Mouse (Mus musculus) layer of hippocampus, adult 9-10 months (tissue): ENCODE data around the gene 2210010C04Rik.

Experiments
- DNase-seq: peaks from one replicate; pipeline ENCODE4 v3.0.0; 2022; ENCODE audit warnings: low spot score

Gene 2210010C04Rik

DNA sequence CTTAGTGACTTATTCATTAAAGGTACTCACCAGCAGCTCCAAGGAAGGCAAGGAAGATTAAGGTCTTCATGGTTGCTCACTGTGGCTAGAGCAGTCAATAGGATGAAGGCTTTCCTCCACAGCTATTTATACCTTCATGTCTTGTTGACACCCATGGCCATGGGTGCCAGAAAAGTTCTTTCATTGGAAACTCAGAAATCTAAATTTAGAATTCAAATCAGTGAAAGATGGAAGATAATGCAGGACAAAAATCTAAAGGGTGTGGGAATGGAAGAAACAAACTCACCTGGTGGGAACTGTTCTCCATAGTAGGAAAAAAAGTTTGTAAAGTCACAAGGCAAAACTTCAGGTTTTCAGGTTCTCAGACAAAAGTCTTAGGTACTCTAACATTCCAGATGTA lies at the start of gene 2210010C04Rik:
Gene 2210010C04Rik, minus strand, starts transcription at position 101 of the 400 bp plus-strand sequence.
- no peak for DNase-seq

DNA sequence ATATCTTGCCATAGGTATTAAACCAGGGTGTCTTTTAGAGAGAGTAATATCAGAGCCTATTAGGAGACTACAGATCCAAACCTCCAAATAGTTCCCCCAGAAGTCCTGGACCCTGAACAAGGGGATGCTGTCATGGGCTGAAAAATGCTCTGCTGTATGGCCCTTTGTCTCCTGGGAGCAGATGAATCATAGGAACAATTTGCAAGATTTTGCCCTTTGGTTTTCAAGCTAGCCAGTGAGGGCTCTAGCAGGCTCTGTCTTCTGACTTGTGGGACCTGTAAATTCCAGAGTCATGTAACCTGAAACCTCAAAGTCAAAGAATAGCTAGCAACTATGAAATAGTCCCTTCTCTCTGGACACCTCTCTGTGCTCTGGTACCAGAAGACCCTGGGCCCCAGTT lies 44.8 kb upstream of the 2210010C04Rik start:
- no peak for DNase-seq

DNA sequence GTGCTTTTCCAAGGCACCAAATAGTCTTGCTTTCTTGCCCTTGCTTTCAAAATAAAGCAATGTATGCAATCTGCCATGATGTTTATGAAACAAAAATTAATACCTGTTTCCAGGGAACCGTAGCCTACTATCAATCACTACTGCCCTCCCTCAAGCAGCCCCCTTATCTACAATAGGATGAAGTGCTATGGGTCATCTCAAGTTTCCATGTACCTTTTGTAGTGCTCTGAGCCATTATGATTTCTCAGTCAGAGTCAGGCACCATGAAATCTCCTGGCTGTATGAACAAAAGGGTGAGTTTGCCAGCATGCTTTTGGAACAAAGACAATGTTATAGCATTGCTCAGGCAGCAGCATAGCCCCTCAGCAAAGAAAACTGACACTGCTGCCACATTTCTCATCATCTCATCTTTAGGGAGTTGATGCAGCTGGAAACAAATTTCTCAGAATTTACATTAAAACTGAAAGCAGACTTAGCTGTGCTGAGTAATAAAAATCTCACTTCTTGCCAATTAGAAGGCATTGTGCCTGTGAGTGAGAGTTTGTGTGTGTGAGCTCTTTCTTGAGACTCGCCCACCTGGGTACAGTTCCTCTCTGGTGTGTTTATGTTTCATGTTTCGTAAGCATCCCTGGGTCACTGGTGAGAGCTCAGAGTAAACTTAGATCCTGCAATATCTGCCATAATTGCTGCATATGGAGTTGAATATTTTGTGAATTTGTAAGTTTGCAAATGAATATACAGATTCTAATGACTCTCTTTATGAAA lies 43.4 kb upstream of the 2210010C04Rik start:
- DNase-seq: no peak

DNA sequence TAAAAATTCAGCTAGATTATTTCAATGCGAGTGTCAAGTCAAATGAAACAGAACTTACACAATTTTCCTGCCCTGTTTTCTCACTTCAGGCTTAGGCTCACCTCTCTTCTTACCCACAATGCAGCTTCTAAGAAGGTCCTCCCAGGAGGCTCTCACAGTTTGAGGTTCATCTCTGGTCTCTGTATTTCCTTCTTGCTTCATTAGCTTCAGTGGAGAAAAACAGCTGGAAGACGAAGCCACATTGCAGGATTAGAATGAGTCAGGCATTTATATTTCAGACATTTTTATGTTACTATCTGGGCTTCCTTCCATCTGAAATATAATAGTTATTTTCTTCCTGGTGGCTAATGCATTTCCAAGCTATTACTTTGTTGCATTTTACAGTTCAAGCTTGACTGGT lies 40.4 kb upstream of the 2210010C04Rik start:
- DNase-seq: no peak

DNA sequence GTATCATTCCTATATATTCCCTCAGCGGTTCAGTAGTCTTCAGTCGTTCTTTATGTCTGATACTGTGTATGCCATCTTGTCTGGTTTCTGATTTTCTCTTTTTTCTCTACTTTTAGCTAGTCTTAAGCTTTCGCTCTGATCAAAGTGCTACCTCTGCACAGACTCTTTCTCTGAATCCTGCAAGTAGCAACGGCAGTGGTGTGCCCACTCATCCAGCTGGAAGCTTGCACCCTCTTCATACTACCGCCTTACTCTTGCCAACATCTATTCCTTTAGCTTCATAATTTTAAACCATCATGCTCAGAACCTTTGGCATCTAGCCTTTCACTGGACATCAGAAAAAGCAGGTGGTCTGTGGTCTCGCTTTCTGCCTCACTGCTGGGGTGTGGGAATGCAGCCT lies 28.0 kb upstream of the 2210010C04Rik start:
- DNase-seq: no peak

DNA sequence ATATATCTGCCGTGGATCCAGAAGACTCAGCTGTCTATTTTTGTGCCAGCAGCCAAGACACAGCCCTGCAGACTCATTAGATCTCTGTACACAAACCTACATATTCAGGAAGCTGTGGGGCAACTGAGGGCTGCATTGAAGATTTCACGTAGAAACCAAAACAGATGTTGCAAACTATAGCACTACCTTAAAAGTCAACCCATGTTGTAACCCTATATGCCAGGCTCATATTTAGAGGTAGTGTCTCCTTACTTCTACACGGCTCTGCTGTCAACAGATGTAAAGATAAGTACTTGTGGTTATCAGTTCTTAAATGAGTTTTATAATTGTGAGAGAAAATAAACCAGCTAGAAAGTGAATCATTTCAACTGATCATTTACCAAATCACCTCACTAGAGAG lies 27.4 kb upstream of the 2210010C04Rik start:
- DNase-seq: no peak

DNA sequence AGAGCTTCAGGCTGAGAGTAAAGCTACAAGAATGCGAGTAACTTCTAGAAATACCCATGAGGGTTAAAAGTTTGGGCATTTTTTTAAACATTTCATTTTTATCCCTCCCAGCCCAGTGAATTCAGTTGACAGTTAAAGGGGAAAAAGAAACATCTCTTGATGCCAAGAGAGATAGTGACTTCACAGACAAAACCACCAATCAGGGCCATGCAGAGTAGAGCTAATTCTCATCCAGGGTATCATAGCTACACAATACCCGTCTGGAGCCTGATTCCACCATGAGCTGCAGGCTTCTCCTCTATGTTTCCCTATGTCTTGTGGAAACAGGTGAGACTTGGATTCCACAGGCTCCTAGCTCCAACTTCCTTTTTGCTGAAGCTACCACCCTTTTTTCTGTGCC lies 26.8 kb upstream of the 2210010C04Rik start:
- DNase-seq: no peak

DNA sequence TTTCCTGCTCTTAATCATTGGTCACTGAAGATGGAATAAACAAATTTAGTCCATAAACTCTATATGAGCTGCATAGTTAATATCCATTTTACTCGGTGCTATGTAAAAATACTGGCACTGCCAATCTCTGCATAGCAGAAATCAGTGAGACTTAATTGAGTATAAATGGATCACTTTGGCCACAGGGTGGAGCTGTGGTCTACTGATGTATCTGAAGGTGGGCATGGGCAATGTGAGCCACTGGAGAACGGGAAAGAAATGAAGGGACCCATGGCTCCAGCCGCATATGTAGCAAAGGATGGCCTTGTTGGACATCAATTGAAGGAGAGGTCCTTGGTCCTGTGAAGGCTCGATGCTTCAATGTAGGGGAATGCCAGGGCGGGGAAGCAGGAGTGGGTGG lies 25.8 kb upstream of the 2210010C04Rik start:
- DNase-seq: no peak

DNA sequence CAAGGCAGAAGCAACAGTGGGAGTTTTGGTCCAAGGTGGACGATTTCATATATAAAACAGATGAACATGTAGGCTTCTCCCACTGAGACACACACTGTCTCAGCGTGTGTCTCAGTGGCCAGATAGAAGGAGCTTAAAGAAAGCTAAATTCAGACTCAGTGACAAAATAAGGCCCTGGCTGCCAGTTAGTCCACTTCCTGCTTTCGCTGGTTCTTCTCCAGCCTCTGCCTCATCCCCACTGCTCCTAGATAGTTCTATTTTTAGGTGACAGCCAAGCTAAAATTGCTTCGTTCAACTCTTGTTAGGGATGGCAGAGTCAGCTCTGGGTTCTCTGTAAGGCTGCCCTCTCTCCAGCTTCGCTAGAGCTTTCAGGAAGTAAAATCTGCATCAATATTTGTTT lies 22.3 kb upstream of the 2210010C04Rik start:
- no peak for DNase-seq

DNA sequence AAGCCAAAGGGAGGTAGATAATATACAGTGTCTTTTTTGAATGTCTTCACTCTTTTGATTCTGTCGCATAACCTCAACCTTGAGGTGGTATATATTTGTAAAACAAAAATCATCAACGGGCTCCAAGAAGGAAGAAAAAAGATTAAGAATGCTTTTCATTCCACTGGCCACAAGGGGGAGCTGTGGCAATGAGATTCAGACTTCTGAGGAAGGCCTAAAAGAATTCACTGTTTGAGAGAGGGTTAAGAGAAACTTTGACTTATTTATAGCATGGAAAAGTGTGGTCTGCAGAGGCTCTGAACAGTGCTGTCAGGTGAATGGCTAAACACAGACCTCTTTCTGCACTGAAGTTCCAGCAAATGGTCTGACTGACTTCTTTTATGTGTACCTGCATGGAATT lies 20.3 kb upstream of the 2210010C04Rik start:
- no peak for DNase-seq

DNA sequence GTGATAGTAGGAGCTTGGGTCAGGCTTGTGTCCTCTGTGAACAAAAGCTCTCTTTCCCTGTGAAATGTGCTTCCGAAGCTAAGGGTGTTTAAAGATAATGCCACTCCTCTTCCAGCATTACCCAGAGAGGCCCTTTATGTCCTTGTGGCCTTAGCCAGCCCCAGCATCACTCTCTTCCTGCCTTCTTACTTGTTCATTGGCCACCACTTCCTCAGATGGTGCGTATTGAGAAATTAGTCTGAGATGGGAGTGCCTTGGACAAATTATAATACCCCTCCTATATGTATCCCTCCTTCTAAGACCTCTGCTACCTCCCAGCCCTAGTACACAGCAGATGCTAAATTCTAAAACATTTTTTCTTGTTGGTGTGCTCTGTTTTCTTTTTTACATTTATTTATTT lies 19.1 kb upstream of the 2210010C04Rik start:
- no peak for DNase-seq

DNA sequence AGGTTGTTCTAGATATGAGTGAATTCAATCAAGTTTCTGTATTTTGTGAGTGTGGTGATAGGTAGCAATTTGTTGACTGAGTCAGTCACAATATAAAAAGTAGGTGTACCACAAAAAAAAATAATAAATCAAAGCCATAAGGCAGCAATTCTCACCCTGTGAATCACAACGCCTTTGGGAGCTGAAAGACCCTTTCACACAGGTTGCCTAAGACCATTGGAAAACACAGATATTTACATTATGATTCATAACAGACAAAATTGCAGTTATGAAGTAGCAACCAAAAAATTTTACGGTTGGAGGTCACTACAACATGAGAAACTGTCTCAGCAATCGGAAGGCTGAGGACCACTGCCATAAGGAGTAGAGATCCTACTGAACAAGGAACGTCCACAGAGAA lies 16.5 kb upstream of the 2210010C04Rik start:
- no peak for DNase-seq

DNA sequence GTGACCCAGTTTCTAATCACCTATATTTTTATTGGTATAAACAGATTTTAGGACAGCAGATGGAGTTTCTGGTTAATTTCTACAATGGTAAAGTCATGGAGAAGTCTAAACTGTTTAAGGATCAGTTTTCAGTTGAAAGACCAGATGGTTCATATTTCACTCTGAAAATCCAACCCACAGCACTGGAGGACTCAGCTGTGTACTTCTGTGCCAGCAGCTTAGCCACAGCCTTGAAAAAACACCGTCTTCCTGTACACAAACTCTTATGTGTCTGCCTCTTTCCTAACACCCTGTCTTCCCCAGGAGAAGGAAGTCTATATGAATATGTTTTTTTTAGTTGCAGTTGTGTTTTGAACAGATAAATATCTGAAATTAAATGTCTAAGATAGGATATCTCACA lies 13.3 kb upstream of the 2210010C04Rik start:
- DNase-seq: no peak

DNA sequence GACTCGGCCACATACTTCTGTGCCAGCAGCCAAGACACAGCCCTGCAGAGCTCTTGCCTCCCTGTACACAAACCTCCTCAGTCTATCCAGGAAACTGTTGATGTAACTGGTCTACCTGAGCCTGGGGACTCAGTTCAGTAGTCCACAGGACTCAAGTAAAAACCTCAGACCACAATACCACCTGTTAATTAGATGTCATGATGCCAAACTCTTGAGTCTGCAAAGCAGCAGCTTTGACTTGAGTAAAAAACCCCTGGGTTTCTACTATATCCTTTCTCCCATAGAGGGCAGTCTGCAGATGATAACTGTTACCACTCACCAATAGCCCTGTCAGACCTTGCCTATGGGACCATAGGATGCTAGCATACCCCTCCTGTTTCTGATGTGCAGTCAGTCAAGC lies 12.7 kb upstream of the 2210010C04Rik start:
- DNase-seq: no peak

DNA sequence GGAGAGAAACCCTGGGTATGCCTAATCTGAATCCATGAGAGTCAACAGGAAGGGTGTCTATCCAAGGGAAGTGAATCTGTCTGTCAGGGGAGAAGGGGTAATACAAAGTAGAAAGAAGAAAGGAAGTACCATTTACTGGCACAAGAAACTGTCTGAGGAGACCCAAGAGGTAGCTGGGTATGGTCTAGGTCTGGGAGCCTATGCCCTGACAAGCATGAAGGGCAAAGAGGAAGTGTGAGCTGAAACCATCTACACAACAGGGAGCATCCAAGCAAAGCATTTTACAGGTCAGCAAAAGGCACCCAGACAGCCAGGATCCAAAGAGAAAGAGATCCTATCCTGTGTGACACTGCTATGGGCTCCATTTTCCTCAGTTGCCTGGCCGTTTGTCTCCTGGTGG lies 11.9 kb upstream of the 2210010C04Rik start:
- no peak for DNase-seq

DNA sequence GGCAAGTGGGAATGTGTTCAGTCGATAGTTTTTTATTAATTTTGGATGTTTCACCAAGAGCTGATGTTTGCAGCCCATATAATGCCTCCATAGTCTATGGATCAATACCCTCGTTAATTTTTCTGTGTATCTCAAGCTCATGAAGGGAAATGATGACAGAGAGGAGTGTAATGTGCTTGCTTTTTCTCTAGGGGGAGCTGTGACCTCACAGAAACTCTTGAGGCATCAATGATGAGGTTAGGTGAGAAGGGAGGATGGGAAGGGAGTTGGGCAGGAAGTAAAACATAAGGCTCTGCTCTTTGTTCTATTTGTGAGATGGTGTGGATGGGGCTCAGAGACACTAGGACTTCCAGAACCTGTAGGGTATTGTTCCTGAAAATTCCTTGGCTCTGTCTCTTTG lies 11.2 kb upstream of the 2210010C04Rik start:
- no peak for DNase-seq

DNA sequence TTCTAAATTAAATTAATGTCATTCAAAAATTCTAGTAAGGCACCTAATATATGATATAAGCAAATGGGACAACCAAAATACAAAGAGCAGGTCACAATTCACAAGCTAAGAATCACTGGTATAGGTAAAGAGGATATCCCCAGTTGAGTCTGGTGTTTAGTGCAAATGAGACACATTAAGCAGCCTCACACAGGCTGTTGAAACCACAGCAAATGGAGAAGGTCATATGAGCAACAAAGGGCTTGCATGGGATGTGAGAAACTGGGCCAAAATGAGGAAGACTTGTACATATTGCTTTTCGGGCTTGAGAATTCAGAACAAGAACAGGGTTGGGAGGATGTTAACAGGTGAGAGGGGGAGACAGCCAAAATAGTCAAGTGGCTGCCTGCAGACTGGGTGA lies 9.4 kb upstream of the 2210010C04Rik start:
- DNase-seq: no peak

DNA sequence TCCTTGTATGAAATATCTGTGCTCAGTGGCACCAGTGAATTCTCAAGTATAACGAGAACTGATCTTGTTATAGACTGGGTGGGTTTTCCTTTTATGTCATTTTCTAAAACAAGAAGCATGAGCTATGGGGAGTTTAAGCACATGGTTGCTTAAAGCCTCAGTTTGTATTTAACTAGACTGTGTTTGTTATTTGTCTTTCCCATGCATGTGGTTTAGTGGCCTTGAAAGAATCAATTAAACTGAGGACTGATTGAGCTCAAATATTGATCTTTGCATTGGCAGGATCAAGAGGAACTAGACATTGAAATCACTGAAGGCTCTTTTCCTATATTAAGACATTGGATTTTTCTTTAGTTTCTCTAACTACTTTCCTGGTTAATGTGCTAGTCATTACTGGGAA lies 9.0 kb upstream of the 2210010C04Rik start:
- DNase-seq: no peak

DNA sequence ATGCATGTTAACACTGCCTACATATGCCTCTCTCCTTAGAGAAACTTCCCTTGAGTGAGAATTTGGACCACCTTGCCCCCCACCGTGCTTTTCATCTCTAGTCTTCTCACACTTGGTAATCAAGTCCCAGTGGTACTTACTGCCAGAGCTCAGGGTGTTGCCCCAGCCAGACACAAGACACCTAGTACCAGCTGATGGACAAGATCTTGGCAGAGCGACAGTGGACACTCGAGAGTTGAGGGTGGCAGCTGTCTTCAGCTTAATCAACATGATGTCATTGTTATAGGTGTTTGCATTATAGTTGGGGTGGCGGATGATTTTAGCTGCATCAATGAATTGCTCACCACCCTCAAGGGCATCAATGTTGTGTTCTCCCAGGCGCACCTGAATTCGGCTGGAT lies 2.5 kb downstream of the 2210010C04Rik start:
- no peak for DNase-seq

DNA sequence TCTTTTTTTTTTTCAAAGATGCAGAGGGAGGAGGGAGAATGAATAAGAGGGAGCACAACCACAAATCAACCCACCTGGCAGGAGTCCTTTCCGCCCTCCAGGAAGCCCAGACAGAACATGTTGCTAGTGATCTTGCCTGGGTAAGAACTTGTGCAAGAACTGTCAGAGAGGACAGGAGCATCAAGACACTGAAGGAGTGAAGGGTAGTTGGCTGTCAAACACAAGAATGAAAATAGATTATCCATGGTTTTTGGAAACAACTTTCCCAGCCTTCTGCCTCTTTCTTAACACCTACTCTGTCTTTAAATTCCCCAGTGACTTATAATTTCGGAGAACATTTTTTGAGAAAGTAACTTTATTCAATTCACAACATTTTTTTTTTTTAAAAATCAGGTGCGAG lies 3.1 kb downstream of the 2210010C04Rik start:
- no peak for DNase-seq

DNA sequence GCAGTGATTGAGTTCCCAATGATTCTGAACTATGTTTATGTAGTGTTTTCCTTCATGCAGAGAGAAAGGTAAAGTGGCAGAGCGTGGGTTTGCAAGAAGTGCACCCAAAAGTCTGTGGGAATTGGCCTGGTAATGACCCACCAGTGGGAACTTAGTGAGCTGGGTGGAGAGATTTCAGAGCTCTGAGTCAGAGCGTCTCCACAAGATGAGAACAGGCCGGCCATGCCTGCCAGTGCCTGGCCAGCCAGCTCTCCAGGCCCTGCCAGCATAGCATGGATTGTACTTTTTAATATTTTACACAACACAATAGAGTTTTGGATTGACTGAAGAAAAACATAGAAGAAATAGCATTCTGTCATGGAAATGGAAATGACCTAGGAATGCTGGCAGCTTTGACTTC lies 4.5 kb downstream of the 2210010C04Rik start:
- no peak for DNase-seq

DNA sequence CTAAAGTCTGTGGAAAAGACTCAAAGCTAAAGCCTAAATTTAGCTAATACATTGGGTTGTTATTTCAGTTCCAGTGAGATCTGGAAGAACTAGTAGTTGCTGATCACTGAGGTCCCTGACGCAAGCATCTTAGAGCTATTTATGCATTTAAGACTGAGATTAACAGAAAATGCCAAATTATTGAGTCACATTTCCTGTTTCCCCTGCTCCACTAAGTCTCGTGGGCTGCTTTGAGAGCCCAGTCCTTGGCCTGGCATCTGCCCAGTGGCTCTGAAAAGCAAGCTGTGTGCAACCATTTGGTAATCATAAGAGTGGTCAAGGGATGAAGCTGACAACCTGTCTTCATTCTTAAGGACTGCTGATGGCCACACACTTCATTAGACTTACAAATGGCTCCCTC lies 8.3 kb downstream of the 2210010C04Rik start:
- no peak for DNase-seq

DNA sequence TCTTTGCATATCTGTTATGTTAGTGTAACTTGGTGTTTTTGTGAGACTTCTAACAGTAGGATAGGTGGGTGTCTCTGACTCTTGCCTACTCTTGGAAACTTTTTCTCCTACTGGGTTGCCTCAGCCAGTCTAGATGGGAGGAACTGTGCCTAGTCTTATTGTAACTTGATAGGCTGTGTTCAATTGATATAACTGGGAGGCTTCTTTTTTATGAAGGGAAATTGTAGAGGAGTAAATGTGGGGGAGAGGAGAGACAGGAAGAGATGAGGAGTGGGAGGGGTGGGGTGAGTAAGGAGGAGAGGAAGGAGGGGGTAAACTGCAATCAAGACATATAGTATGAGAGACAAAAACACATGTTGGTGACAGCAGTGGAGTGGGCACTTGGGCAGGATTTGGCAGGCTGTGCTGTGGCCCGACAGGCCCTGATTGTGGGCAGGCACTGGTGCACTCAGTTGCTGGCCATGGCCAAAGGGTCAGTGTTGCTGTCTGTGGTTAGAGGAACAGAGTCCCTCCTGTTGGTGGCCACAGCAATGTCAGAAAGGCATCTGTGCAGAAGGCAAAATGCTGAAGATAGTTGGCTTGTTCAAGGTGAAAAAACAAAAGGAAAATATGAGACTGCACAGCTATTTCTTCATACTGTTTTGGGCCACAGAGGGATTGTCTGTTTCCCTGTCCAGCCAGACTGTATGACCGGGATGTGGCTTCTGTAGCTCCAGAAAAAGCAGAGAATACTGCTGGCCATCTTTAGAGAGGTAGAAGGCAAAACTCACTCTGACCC lies 9.2 kb downstream of the 2210010C04Rik start:
- DNase-seq: no peak

DNA sequence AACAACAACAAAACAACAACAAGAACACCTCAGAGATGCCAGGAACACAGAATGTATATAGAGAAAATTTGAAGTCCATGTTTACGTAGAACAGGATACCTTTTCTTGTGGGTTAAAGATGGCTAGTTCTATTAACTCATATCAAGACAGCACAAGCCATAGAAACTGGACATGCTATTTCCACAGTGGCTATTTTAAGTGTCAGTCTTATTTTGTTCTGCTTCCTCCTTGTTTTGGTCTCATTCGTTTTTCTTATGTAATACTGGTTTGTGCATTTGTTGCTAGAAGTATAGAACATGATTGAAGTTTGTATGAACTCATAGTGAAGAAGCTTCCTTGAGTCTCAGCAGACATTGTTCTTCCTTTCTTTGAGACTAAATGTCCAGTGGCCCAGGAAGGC lies 16.2 kb downstream of the 2210010C04Rik start:
- DNase-seq: no peak
